Mouse (Mus musculus): ENCODE results near the gene Tmem238. TPM values are rescaled to one million over a fixed set of nuclear protein-coding genes. Genes with fewer than 3 reads are reported as not detected.
A peak's percentile ranks its signal among the peaks of the same experiment; 100 is the strongest.

Gene Tmem238
- 13.0 and 27.7 TPM in 2 replicates for total RNA-seq (2012; rRNA removed)

DNA sequence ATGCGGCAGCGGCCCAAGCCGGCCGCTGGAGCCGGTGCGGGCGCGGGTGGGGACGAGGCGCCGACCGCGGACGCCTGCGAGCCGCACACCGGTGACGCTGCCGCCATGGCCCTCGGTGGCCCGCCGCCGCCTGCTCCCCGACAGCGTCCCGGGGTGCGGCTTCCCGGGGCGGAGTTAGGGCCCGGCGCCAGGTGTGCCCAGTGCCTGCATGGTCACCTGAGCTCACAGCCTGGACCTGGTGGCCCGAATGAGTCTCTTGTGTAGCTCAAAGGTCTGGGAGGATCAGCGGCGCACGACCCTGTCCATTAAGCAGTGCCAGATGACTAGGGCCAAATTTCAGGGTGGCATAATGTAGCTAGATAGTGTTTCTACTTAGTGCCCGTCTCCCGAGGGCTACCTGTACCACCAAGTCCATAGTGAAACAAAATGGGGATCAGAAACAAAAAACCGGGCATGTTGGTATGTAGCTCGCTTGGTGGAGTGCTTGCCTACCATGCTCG is at the start of gene Tmem238:
Tmem238 (minus strand) TSS at position 221 of the 500 bp plus-strand sequence.
- no peaks in the 10 kb centered on the region for H3K9me3 ChIP-seq (ENCODE audit: control insufficient read depth, insufficient read depth, low read depth, low read length)
- peak within 1 kb of the TSS; percentile 9 for H3K27ac ChIP-seq (ENCODE audit: insufficient read depth, low read depth, low read length, poor library complexity, severe bottlenecking)
- no peak for TF ChIP-seq CHD2 (IDR thresholded peaks at IDR 0.05; ENCODE audit: low read depth, low read length)
- TF ChIP-seq ZC3H11A (IDR thresholded peaks at IDR 0.05; ENCODE audit: borderline replicate concordance, low read depth, low read length): no peak
- no peak for TF ChIP-seq ZNF384 (IDR thresholded peaks at IDR 0.05; ENCODE audit: low read depth, low read length)
- TF ChIP-seq HCFC1 (IDR thresholded peaks at IDR 0.05; ENCODE audit: borderline replicate concordance, insufficient read depth, low read length): no peak
- no peak for TF ChIP-seq MAFK (IDR thresholded peaks at IDR 0.05; ENCODE audit: insufficient read depth, low read depth, low read length)
- in situ Hi-C loops (cut with MboI; ENCODE audit: low sequenced_read_pairs in 2 of 2, unreplicated experiment in 2 of 2): no loop called here
- peak within 1 kb of the TSS; percentile 77 to 83 for H3K4me3 ChIP-seq (ENCODE audit: insufficient read depth in 1 of 2, low read depth in 1 of 2, low read length in 2 of 2, poor library complexity in 1 of 2, severe bottlenecking in 1 of 2)
- H3K36me3 ChIP-seq (ENCODE audit: control insufficient read depth, insufficient read depth, low read length, poor library complexity, severe bottlenecking): peaks cover 23% of the 10 kb centered on the region
- peak within 1 kb of the TSS; percentile 91 for H3K9ac ChIP-seq (ENCODE audit: insufficient read depth, low read depth, low read length, poor library complexity, severe bottlenecking)
- H3K4me1 ChIP-seq (ENCODE audit: control insufficient read depth in 2 of 2, insufficient read depth in 2 of 2, low read length in 2 of 2, poor library complexity in 1 of 2): peaks cover 0 to 8% of the 10 kb centered on the region in 2 experiments; a peak in 1 of 4 replicates
- no peak for DNase-seq (ENCODE audit: low read depth, low spot score)

DNA sequence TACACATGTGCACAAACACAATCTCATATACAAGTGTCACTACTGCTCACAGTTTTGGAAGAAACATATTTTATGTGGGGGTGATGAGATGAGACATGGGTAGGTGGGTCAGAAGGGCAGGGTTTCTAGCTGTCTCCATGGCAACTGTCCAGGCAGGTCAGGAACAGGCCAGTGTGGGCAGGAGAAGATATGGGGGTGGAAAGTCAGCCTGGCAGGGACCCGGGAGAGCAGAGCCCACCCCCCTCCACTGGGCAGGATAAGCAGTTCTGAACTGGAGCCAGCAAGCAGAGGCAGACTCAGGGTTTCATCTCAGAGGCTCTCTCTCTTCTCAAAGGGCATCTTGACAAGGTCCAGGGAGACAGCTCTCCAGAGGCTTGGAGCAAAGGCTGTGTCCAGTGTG is 48.2 kb upstream of the Tmem238 start:
- Histone ChIP-seq H3K9me3 (ENCODE audit: control insufficient read depth, insufficient read depth, low read depth, low read length) (no peaks in the 10 kb centered on the region), H3K4me1 (ENCODE audit: control insufficient read depth in 2 of 2, insufficient read depth in 2 of 2, low read length in 2 of 2, poor library complexity in 1 of 2) (peaks cover 2 to 9% of the 10 kb centered on the region in 2 experiments; a peak in 2 of 4 replicates), H3K9ac (ENCODE audit: insufficient read depth, low read depth, low read length, poor library complexity, severe bottlenecking) (no peak overlapping the region), H3K4me3 (ENCODE audit: insufficient read depth in 1 of 2, low read depth in 1 of 2, low read length in 2 of 2, poor library complexity in 1 of 2, severe bottlenecking in 1 of 2) (no peak overlapping the region), H3K36me3 (ENCODE audit: control insufficient read depth, insufficient read depth, low read length, poor library complexity, severe bottlenecking) (no peaks in the 10 kb centered on the region), H3K27ac (ENCODE audit: insufficient read depth, low read depth, low read length, poor library complexity, severe bottlenecking) (no peak overlapping the region)
- TF ChIP-seq ZNF384 (IDR thresholded peaks at IDR 0.05; ENCODE audit: low read depth, low read length): no peak
- no peak for TF ChIP-seq CHD2 (IDR thresholded peaks at IDR 0.05; ENCODE audit: low read depth, low read length)
- no peak for TF ChIP-seq HCFC1 (IDR thresholded peaks at IDR 0.05; ENCODE audit: borderline replicate concordance, insufficient read depth, low read length)
- no peak for TF ChIP-seq MAFK (IDR thresholded peaks at IDR 0.05; ENCODE audit: insufficient read depth, low read depth, low read length)
- no peak for TF ChIP-seq ZC3H11A (IDR thresholded peaks at IDR 0.05; ENCODE audit: borderline replicate concordance, low read depth, low read length)
- no peak for DNase-seq (ENCODE audit: low read depth, low spot score)
- in situ Hi-C loops (cut with MboI; ENCODE audit: low sequenced_read_pairs in 2 of 2, unreplicated experiment in 2 of 2): no loop called here

DNA sequence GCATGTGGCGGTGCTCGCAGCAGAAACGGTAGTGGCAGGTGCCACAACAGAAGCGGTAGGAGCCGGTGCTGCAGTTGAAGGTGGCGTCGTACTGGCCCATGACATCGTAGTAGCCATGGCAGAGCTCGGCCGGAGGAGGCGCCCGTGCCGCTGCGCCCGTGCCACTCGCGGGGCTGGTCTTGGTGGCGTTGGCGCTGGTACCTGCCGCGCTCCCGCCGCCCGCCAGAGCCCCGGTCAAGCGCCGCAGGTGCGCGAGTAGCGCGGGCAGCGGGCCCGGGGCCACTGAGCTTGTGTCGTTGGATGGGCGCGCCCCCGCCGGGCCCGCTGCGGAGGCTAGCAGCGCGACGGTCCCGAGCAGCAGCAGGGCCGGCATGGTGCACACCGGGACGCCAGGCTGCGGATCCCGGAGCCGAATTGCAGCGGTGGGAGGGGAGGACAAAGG is 46.9 kb upstream of the Tmem238 start:
- peaks cover 0 to 2% of the 10 kb centered on the region in 2 experiments; a peak in 2 of 4 replicates for H3K4me1 ChIP-seq (ENCODE audit: control insufficient read depth in 2 of 2, insufficient read depth in 2 of 2, low read length in 2 of 2, poor library complexity in 1 of 2)
- 0 out of 2 replicates have a peak, but pooled peaks have one; percentile 49 for TF ChIP-seq HCFC1 (IDR thresholded peaks at IDR 0.05; ENCODE audit: borderline replicate concordance, insufficient read depth, low read length)
- no peak for TF ChIP-seq ZNF384 (IDR thresholded peaks at IDR 0.05; ENCODE audit: low read depth, low read length)
- TF ChIP-seq ZC3H11A (IDR thresholded peaks at IDR 0.05; ENCODE audit: borderline replicate concordance, low read depth, low read length): no peak
- no peak for TF ChIP-seq MAFK (IDR thresholded peaks at IDR 0.05; ENCODE audit: insufficient read depth, low read depth, low read length)
- H3K36me3 ChIP-seq (ENCODE audit: control insufficient read depth, insufficient read depth, low read length, poor library complexity, severe bottlenecking): no peaks in the 10 kb centered on the region
- in situ Hi-C loops (cut with MboI; ENCODE audit: low sequenced_read_pairs in 2 of 2, unreplicated experiment in 2 of 2): no loop called here
- H3K9ac ChIP-seq (ENCODE audit: insufficient read depth, low read depth, low read length, poor library complexity, severe bottlenecking): peak overlapping the region; percentile 70
- H3K4me3 ChIP-seq (ENCODE audit: insufficient read depth in 1 of 2, low read depth in 1 of 2, low read length in 2 of 2, poor library complexity in 1 of 2, severe bottlenecking in 1 of 2): peak overlapping the region; percentile 59 to 67
- H3K27ac ChIP-seq (ENCODE audit: insufficient read depth, low read depth, low read length, poor library complexity, severe bottlenecking): no peak overlapping the region
- DNase-seq (ENCODE audit: low read depth, low spot score): peak; percentile 47
- no peaks in the 10 kb centered on the region for H3K9me3 ChIP-seq (ENCODE audit: control insufficient read depth, insufficient read depth, low read depth, low read length)

GRCm38 (mm10) chr7:4835631-4836327 is 46.3 kb upstream of the Tmem238 start:
- in situ Hi-C loops (cut with MboI; ENCODE audit: low sequenced_read_pairs in 2 of 2, unreplicated experiment in 2 of 2): no loop called here
- H3K4me3 ChIP-seq (ENCODE audit: insufficient read depth in 1 of 2, low read depth in 1 of 2, low read length in 2 of 2, poor library complexity in 1 of 2, severe bottlenecking in 1 of 2): peak overlapping the region; percentile 59 to 67
- H3K4me1 ChIP-seq (ENCODE audit: control insufficient read depth in 2 of 2, insufficient read depth in 2 of 2, low read length in 2 of 2, poor library complexity in 1 of 2): peaks cover 0 to 4% of the 10 kb centered on the region in 2 experiments; a peak in 2 of 4 replicates
- no peaks in the 10 kb centered on the region for H3K36me3 ChIP-seq (ENCODE audit: control insufficient read depth, insufficient read depth, low read length, poor library complexity, severe bottlenecking)
- 0 out of 2 replicates have a peak, but pooled peaks have one; percentile 5 for TF ChIP-seq MAFK (IDR thresholded peaks at IDR 0.05; ENCODE audit: insufficient read depth, low read depth, low read length)
- no peak for TF ChIP-seq HCFC1 (IDR thresholded peaks at IDR 0.05; ENCODE audit: borderline replicate concordance, insufficient read depth, low read length)
- no peak overlapping the region for H3K27ac ChIP-seq (ENCODE audit: insufficient read depth, low read depth, low read length, poor library complexity, severe bottlenecking)
- H3K9ac ChIP-seq (ENCODE audit: insufficient read depth, low read depth, low read length, poor library complexity, severe bottlenecking): peak overlapping the region; percentile 70
- no peaks in the 10 kb centered on the region for H3K9me3 ChIP-seq (ENCODE audit: control insufficient read depth, insufficient read depth, low read depth, low read length)
- DNase-seq (ENCODE audit: low read depth, low spot score): no peak
